Mouse (Mus musculus) embryo, embryonic 11 days (tissue): ENCODE results near the gene Zfp39.
"Not testable (repeated sequence)": the region's sequence is repeated elsewhere in the genome, so short reads cannot be mapped to it uniquely, and the experiment has no call there.

Experiments
- DNase-seq: peaks from one replicate; pipeline ENCODE4 v3.0.0-alpha.2; 2015

The Zfp39 gene

GRCm38 (mm10) chr11:58918759-58919158 is 14.7 kb upstream of the Zfp39 start:
- no peak for DNase-seq

GRCm38 (mm10) chr11:58917745-58918366 is 13.8 kb upstream of the Zfp39 start, which contains the start of gene Btnl10:
Gene Btnl10, plus strand, starts transcription at chr11:58917908.
- no peak for DNase-seq

- peak; percentile 58 for DNase-seq
These were observed 13.1 kb upstream of the Zfp39 start for GRCm38 (mm10) chr11:58916879-58917744.

- peak; percentile 60 for DNase-seq
These were observed 10.5 kb upstream of the Zfp39 start for GRCm38 (mm10) chr11:58914461-58915028.

DNA sequence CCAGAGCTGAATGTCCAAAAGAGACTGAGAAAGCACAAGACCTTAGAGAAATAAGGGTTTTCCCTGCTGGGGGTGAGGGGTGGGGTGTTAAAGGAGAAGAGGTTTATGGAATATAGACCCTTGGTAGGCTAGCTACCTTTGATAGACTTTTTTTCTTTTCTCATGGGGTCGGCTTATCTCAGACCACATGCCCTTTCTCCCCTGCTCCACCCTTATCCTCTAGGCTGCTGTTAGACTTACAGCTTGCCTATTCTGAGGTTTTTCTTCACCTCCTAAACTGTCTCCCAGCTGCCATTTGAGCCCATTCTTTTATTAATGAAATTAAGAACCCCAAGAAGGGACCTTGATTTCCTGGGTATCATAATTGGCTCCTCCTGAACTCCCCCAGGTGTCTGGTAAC is 9.8 kb upstream of the Zfp39 start:
- DNase-seq: no peak

- peak; percentile 56 for DNase-seq
These were observed 813 bp upstream of the Zfp39 start for GRCm38 (mm10) chr11:58904838-58905237.

GRCm38 (mm10) chr11:58904410-58904718 is 339 bp upstream of the Zfp39 start:
- no peak for DNase-seq

GRCm38 (mm10) chr11:58901080-58901479 is 2.9 kb downstream of the Zfp39 start:
- DNase-seq: no peak

DNA sequence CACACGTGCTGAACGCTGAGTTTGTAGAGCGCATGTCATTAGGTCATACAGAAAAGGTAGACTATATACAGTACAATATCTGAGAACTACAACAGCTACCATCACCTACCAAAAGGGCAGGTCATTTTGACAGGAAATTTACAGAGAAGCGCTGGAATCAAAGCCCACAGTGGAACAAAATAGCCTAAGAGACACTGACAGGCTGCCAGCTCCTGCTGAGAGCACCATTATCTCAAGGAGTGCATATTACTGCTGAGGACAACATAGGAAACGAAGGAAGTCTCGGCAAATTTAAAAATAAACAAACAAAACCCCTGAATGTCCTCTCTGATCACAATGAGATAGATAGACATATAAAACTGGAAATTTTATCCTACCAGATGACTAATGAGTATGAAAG is 6.5 kb downstream of the Zfp39 start:
- DNase-seq: no peak

- DNase-seq: no peak
These were observed 9.6 kb downstream of the Zfp39 start for GRCm38 (mm10) chr11:58894456-58894855.

DNA sequence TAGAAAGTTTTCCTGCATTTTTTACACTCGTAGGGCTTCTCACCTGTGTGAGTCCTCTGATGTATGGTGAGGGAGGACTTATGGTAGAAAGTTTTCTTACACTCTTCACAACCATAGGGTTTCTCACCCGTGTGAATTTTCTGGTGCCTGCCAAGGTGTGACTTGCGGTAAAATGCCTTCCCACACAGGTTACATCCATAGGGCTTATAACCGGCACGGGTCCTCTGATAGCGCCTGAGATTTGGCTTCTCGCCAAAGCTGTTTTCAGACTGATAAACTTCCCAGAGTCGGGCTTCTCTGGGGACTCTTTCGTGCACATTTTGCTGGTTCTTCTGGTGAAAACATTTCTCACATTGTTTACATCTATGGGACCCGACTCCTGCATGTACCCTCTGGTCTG is 13.5 kb downstream of the Zfp39 start:
- DNase-seq: no peak

- no peak for DNase-seq
These were observed 20.3 kb downstream of the Zfp39 start for GRCm38 (mm10) chr11:58883756-58884155.

- DNase-seq: no peak
These were observed 33.1 kb downstream of the Zfp39 start for GRCm38 (mm10) chr11:58870961-58871360.

- no peak for DNase-seq
These were observed 36.1 kb downstream of the Zfp39 start for GRCm38 (mm10) chr11:58867954-58868330.

- peak; percentile 91 for DNase-seq
These were observed 36.7 kb downstream of the Zfp39 start, which contains the start of gene 2810021J22Rik for GRCm38 (mm10) chr11:58867039-58867953. Gene 2810021J22Rik, plus strand, starts transcription at chr11:58867216.

DNA sequence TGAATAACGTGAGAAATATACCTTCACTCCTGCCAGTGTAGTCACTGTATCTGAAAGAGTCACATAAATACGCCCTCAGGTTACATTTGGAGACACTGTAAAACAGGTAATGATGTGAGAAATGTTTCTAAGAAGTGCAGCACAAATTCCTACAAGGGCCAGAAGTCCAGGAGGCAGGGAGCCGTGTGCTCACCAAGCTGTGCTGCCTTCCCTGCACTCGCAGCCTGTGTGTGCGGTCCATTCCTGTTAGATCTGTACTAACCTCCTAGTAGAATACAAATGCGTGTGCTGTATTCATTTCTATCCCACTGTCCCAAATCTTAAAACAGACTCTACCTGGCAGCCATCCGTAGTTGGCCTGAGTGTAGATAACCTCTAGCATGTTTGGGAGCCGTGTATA is 43.3 kb downstream of the Zfp39 start:
- DNase-seq: no peak

GRCm38 (mm10) chr11:58849731-58850130 is 54.3 kb downstream of the Zfp39 start:
- no peak for DNase-seq

DNA sequence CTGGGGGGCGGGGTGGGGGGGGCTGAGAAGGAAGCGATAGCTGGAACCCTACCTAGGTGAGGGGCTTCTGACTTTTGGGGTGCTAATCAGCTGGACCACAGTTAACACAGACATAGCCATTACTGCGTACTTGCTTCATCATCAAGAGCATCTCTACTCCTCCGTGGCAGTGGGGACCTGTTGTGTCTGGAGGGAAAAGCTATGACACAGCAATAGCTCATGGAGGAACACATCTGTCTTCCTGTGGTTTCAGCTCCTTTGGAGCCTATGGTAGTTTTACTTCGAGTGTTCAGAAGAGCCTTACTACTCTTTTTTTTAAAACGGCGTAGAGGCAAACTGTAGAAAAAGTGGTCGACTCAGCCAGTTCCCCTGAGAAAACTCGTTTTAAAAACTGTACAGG is 56.4 kb downstream of the Zfp39 start:
- DNase-seq: no peak

GRCm38 (mm10) chr11:58846919-58847461 is 57.0 kb downstream of the Zfp39 start, which contains the start of gene Gm12258:
Gene Gm12258, plus strand, starts transcription at chr11:58847158.
- peak; percentile 95 for DNase-seq

GRCm38 (mm10) chr11:58838951-58839350 is 65.1 kb downstream of the Zfp39 start, which contains the start of gene Olfr311:
Gene Olfr311, plus strand, starts transcription at chr11:58839251.
- DNase-seq: not testable (repeated sequence)
